Mouse (Mus musculus) cerebellum, postnatal 14 days (tissue): ENCODE measurements around the gene Olfml2a.
"Not testable (repeated sequence)": the region's sequence is repeated elsewhere in the genome, so short reads cannot be mapped to it uniquely, and the experiment has no call there.

ENCODE experiments used
- DNase-seq, 2 experiments: peaks; one replicate each; pipeline ENCODE4 v3.0.0; 2021; ENCODE audit warnings: mixed read lengths in 2 of 2

Gene Olfml2a

DNA sequence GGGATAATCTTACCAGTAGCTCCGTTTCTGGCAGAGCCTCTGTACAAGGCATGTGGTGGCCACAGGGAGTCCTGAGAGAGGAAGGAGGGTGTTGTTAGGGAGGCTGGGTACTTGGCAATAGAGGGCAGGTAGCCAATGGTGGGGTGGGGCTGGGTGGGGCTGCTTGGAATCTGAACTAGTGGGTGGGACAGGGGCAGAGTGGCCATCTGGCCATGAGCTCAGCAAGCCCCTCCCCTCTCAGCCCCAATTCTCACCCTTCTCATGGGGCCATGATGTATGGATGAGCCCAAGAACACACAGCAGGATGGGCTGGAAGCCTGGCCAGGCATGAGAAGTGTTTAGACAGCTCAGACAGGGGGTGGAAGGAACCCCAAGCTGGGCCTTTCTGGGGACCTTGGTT lies 55.6 kb downstream of the Olfml2a start:
- DNase-seq: no peak

DNA sequence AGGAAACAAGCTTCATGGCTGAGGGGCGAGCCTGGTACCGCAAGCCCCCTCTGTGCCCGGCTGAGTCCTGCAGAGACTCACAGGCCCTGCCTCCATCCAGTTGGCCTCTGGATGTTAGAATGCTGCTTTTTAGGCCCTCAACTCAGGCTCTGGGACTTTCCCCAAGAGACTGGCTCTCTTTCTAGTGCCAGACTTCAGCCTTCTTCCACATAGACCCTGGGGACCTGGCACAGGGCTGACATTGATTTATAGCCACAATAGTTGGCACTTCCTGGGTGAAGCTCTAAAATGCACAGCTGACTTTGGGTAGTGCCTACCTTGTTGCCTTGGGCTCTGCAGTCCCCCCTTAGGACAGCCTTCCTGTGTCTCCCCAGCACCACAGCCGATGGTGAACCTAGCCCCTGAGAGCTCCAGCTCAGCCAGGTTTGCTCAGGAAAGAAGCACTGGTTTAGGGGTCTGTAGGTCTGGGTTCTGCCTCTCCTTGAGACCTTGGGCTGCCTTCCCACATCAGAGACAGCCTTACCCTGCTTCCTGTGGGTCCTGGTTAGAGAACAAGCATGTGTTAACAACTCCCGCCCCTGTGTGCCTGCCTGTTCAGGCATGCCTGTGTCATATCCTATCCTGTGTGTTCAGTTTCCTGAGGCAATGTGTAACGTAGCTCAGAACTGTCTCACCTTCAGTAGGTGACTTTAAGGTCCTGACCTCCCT lies 56.2 kb downstream of the Olfml2a start:
- DNase-seq: no peak

DNA sequence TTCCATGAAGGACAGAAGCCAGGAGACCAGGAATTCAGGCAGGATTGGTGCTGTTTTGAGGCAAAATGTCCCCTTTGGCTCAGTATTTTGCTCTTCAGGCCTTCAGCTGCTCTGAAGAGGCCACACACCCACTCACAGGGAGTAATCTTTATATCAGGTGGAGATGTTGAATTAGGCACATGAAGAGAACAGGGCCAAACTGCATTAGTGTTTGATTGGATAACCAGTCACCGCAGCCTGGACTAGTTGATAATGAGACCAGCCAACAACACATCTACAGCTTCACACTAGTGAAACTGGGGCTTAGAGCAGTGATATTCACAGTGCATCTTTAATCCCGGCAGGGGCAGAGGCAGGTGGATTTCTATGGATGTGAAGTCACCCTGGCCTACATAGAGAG lies 57.2 kb downstream of the Olfml2a start:
- DNase-seq: no peak

DNA sequence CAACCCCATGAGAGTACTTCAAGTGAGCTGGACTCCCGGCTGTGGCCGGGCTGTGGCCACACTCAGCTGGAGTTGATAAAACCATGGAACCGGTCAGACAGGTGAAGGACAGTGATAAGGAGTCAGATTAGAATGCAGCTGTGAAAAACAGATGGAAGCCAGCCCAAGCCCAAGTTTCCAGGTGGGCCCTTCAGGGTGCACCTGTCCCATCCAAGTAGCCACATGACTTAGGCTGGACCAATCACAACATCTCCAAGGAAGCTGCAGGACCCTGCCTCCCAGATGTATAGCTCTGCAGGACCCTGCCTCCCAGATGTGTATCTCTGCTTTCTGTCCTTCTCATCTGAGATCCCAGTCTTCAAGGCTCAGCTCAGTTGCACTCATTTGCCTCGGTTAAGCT lies 60.2 kb downstream of the Olfml2a start:
- DNase-seq: no peak

DNA sequence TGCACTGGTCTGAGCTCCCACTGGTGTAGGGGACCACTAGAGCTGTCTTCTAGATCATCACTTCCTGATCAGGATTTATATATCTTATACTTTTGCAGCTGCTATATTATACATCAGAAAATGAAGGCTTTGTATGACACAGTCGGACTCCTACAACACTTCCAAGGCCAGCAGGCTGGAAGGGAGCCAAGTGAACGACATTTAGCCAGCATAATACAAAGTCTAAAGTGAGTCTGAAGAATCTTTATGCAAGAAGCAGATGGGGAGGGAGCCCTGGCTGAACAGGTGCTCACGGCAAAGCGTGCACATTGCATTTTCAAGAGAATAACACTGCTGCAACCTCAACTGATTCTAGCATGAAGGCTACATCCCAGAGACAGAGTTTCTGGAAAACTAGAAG lies 60.7 kb downstream of the Olfml2a start:
- no peak for DNase-seq

DNA sequence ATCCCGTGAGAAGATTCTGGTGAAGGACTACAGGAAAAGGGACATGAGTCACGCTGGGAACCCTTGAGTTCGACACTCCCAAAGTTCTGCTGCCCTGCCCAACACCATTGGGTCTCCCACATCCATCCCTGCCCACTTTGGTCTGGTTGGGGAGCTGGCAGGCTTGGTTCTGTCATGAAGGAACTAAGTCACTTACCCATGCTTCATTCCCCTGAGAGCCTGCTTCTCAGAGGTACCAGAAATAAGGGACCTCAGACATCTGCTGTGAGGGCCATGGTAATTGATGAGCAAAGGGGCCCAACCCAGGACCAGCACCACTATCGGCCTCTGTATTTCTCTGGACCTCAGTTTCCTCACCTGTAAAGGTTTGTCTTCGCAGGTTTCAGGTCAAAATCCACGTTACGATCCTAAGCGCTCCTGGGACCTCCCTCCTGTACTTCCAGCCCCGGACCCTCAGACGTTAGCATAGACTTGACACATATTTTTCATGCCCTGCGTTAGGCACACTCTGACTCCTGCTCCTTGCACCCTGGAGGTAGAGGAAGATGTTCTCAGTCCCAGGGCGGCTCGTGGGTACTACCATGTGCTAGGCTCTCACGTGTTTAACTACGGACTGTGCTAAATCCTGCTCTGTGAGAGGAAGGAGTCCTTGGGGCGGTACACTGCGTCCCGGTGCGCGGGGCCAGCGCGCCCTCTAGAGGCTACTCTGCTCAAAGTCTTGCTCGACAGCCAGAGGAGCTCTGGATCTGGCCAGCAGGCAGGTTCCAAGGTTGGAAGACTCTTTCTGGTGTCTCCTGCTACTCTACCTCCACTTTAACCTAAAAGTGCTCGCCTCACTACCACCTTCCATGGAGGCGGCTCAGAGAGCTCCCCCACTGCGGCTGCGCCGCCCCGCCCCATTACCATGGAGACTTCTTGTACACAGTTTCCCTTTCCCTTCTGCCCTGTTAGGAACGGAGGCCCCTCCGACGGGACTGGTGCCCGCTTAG lies 65.9 kb downstream of the Olfml2a start, which contains the start of gene Wdr38:
Gene Wdr38, plus strand, starts transcription at position 91 of the 989 bp plus-strand sequence.
- peak; percentile 95 to 96 for DNase-seq

DNA sequence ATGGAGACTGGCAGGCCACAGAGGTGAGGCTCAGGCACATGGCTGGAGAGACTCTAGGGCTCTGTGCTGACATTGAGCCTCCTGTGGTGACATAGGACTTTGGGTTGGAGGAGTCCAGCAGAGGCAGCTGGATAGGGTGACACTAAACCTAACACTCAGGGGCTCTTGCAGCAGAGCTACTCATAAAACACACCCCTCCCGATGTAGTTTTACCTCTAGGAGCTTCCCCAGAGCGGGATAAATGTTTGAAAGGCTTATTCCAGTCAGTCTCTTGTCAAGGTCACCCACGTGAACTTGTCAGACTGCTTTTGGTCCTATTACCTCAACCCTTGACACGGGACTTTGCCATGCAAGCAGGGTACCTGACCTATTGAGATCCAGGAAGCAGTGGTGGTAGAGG lies 67.6 kb downstream of the Olfml2a start:
- no peak for DNase-seq

DNA sequence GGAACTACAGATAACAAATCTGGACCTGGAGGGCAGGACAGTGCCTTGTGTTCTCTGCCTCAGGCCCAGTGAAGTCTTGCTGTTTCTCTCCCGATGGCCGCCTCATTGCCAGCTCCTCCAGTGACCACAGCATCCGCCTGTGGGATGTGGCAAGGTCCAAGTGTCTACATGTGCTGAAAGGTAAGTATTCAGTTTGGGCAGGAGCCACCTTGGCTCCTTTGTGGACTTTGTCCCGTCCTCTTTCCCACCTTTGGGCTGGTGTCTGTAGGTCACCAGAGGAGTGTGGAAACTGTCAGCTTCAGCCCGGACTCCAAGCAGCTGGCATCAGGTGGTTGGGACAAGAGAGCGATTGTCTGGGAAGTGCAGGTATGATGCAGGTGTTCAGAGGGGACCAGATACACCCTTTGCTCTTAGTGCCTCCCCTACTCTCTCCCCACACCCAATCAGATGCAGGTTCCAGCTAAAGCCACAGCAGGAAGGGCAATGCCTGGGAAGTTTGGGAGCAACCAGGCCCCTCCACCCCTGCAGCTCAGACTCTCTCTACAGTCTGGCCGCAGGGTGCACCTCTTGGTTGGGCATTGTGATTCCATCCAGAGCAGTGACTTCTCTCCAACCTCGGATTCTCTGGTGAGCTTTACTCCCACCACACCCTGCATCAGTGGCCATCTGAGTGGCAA lies 68.3 kb downstream of the Olfml2a start:
- no peak for DNase-seq

DNA sequence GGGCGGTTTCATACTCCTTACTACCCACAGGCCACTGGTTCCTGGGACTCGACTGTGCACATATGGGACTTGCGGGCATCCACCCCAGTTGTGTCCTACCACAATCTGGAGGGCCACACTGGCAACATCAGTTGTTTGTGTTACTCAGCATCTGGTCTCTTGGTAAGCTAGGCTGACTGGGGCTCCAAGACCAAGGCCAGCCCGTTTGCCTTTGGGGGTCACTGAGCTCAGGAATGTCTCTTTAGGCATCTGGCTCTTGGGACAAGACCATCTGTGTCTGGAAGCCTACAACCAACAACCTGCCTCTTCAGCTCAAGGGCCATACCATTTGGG lies 68.8 kb downstream of the Olfml2a start:
- DNase-seq: no peak

DNA sequence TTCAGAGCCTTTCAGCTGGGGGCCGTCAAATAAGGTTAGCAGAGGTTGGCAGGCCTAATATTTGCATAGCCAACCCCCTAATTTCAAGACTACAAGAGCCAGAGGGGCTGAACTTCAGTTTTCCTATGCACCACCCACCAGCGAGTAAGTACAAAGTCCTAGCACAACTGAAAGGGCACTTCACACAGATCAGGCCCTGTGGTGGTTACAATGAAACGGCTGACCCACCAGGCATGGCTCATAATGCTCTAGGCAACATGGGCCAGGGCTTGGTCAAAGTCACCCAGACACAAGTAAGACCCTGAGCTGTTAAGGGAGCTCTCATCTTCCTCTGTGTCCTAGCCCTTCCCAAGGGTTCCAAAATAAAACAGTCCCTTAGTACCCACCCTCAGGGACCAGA lies 70.1 kb downstream of the Olfml2a start:
- no peak for DNase-seq

DNA sequence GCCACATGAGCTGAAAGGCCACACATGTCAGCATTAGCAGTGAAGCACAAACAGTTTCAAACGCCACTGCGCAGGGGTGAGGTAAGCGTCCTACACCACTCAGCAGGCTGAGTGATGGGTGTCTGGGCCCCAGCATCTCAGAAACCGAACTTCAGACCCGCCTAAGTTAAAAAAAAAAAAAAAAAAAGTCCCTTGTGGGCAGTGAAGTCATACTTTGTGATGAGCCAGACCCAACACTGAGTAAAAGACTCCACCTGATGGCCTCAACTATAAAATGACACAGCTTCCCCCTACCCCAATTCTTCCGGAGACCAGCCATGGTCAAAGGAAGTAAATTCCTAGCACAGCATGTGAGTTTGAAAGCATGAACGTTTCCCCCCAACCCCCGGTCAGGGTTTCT lies 71.3 kb downstream of the Olfml2a start:
- DNase-seq: no peak

DNA sequence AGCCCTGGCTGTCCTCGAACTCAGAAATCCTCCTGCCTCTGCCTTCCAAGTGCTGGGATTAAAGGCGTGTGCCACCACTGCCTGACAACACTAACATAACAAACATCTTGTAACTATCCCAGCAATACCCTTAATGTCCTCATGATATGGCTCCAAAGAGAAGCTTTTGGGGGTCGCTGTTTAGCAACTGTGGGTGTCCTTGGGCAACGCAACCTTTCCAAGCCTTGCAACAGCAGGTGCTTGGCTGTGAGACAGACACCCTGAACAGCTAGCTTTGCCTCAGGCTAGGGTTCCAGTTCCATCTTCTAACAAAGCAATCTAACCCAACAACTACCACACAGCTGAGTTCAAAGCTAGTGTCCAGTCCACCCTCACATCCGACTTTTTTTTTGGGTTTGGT lies 71.7 kb downstream of the Olfml2a start:
- DNase-seq: no peak

DNA sequence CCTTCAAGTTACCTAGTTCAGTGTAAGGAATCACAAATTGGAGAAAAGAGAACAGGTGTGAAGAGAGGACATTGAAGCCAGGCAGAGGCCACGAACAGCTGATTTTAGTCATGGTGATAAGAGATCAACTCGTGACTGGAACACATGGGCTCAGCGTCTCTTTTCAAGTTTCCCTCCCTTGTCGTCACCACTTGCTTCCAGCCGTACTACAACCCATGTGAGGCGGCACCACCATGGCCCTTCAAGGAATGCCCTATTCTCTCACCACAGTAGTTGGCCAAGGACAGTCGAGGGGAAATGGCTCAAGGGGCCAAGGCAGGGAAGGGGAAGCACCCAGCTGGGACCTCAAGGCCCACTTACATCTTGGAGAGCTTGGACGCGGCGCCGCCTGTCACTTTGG lies 72.6 kb downstream of the Olfml2a start:
- peak in 1 of 2 experiments; percentile 40 for DNase-seq

DNA sequence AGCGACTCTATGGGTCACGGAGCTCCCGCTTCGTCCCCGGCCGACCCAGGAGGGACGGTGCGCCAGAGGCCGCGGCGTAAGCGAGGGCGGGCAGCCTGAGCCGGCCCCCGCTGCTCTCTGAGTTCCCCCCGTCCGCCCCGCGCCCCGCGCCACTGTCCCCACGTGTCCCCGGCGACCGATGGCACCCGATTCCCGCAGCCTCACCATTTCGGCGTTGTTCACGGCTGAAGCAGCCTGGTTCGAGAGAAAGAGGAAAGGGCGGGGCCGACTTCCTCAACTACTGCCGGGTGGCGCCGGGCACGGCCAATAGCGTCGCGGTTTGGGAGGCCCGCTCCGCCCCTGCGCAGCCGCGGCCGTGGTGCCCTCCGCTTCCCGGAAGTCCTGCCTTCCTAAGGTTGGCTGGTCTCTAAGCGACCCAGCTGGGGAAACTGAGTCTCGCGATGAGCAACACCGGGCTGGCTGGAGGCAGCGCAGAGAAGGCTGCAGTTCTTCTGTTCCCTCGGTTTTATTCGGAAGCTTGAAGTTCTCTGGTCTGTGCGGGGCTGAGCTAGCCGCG lies 73.2 kb downstream of the Olfml2a start, which contains the start of gene Arpc5l:
Gene Arpc5l, plus strand, starts transcription at position 469 of the 556 bp plus-strand sequence.
- peak; percentile 93 to 94 for DNase-seq

DNA sequence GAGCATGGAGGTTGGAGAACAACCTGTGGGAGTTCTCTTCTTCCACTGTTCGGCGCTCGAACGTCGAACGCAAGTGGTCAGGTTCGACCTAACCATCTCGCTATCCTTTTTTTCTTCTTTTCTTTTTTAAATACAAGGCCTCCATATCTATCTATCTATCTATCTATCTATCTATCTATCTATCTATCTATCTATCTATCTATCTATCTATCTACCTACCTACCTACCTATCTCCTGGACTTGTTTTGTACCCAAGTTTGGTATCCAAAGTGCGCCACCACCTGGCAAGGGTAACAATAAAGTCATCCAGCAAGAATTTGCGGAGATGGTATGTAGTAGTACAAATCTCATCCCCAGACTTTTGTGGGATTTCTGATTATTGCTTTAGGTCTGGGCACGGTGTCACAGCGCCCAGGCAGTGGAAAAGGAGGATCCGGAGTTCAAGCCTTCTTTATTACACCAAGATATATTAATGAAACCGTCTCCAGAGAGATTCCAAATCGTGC lies 73.8 kb downstream of the Olfml2a start, which contains the start of gene Rpl35:
Gene Rpl35, minus strand, starts transcription at position 51 of the 506 bp plus-strand sequence.
- DNase-seq: peak in 1 of 2 experiments; percentile 51

DNA sequence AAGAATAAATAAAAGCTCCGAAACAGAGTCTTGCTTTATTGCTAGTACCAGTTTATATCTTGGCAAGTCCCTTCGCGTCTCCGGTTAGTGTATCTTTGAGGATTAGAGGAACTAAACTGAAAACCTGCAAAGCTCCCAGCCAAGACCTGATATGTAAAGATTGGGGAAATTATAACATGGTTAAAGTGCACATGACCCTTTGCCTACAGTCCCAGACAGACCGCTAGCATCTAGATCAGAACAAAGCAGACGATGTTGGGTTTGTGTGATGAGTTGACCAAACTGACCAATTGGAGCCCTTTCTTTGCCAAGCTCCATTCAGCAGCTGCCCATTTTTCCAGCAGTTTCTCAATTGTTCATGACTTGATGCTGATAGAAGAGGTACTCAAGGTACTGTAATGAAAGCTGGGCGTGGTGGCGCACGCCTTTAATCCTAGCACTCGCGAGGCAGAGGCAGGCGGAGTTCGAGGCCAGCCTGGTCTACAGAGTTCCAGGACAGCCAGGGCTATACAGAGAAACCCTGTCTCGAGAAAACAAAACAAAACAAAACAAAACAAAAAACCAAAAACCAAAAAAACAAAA lies 74.5 kb downstream of the Olfml2a start:
- DNase-seq: no peak

DNA sequence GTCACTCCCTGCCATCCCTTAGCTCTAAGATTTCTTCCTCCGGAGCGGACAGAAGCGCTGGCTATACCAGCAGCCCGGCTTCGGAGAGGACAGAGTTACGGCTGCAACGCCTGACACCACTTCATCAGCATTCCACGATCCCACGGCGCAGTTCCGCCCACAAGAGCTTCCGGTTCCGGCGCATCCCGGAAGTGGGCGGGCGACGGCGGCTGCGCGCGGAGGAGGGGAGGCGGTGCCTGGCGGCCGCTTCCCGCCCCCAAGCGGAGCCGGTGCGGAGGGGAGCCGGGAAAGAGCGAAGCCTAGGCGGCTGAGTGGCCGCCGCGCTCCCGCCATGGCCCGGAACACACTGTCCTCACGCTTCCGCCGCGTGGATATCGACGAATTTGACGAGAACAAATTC lies 76.1 kb downstream of the Olfml2a start:
- peak; percentile 93 to 95 for DNase-seq

DNA sequence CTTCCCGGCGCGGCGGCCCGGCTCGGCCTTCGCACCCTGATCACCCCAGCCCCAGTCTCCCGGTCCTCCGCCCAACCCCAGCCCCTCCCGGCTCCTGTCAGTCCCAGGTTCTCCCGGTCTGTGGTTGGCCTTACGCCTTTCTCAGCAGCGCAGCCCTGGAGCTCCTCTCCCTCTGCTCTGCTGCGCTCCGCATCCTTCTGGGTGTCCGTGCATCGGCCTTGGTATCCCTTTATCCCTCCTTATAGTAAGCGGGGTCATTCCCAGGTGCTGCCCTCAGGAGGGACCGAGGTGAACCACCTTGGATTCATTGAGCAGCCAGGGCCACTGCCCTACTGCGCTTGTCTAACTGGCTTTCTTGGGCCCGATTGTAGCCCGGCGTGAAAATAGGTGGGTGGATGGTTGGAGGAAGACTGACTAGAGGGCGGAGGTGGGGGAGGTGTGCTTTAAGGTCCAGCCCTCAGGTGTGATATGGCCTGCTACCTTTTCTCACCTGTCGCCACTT lies 76.6 kb downstream of the Olfml2a start:
- no peak for DNase-seq

DNA sequence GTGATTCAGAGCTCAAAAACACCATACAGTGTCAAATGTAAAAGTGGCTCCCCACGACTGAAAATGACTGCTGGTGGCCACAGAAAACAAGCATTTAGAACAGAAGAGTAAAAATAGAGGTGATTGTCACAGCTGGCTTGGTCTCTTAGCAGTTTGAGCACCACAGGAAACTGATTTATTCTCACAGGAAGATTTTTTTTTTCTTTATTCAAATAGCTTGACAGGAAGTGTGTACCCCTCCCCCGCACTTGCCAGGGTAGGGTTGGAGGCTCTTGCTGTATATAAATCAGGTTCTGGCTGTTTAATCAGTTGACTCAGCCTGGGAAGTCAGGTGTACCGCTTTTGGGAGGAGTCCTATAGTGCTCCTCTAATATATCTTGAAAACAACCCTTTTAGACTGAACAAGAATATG lies 77.2 kb downstream of the Olfml2a start:
- peak in 1 of 2 experiments; percentile 50 for DNase-seq

DNA sequence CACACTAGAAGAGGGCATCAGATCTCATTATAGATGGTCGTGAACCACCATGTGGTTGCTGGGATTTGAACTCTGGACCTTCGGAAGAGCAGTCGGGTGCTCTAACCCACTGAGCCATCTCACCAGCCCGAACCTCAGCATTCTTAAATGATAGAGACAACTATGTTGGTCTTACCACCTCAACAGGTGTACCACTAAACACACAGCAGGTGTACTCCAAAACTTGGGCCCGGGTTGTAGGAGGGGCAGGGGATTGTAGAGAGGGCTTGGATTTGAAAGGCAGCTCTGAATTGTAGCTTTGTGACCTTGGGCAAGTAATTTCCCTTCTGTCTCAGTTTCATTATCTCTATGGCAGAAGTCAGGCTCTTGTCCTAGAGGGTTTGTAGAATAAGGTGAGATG lies 78.4 kb downstream of the Olfml2a start:
- DNase-seq: not testable (repeated sequence)

DNA sequence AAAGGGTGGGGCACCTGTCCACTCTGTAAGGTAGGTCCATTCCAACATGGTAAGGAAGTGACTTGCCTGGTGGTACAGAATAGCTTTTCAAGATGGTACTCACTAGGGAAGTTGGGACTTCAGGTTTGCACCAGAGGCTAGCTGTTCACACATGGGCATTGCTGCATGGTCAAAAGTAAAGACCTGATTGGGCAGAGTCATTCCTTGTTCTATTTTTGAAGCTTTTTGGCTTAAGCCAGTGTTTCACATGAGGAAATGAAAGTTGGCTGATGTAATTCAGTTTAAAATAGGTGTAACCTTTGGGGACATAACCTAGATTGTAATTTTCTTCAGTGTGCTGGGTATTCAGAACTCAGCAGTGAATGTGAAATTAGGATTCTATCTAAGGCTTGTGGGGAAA lies 79.5 kb downstream of the Olfml2a start:
- DNase-seq: no peak

DNA sequence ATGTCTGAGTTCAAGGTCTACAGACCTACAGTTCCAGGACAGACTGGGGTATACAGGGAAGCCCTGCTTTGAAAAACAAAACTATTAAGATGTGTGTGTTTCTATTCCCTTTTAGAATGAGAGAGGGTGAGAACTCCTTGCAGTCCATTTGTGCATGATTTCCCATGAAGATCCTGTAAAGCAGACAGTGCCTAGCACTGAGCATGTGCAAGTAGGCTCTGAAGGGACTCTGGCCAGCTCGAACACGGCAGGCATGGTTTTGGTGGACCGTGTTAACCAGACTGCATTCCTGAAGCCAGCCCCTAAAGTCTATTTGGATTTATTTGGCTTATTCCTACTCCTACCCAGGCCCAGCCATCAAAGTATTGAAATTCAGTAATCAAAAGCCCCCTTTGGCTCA lies 80.2 kb downstream of the Olfml2a start:
- DNase-seq: no peak
